Mouse (Mus musculus): ENCODE data around the gene Zbtb7b.

- TF ChIP-seq POLR2A (IDR thresholded peaks at IDR 0.05; ENCODE audit: low read depth, low read length) (no peak), CTCF (conservative IDR thresholded peaks at IDR 0.05 in 1 of 2, IDR thresholded peaks at IDR 0.05 in 1 of 2; ENCODE audit: low read depth in 2 of 2, low read length in 2 of 2) (no peak), ZNF384 (IDR thresholded peaks at IDR 0.05; ENCODE audit: low read depth, low read length) (no peak), TCF12 (IDR thresholded peaks at IDR 0.05; ENCODE audit: low read depth, low read length) (no peak), HCFC1 (IDR thresholded peaks at IDR 0.05; ENCODE audit: low read depth, low read length) (no peak), UBTF (IDR thresholded peaks at IDR 0.05; ENCODE audit: low read depth, low read length) (no peak), RAD21 (IDR thresholded peaks at IDR 0.05; ENCODE audit: low read depth, low read length) (no peak), ETS1 (conservative IDR thresholded peaks at IDR 0.05; ENCODE audit: low read depth, low read length) (no peak), TBP (conservative IDR thresholded peaks at IDR 0.05; ENCODE audit: low read depth, low read length) (no peak)
These were observed 22.6 kb upstream of the Zbtb7b start for GRCm38 (mm10) chr3:89417131-89417530.
